Mouse (Mus musculus): ENCODE results near the gene St5. TPM values are rescaled to one million over a fixed set of nuclear protein-coding genes. Genes with fewer than 3 reads are reported as not detected.

Gene St5
- polyA plus RNA-seq, 1 experiment from 2014 or later = 50.5 TPM

DNA sequence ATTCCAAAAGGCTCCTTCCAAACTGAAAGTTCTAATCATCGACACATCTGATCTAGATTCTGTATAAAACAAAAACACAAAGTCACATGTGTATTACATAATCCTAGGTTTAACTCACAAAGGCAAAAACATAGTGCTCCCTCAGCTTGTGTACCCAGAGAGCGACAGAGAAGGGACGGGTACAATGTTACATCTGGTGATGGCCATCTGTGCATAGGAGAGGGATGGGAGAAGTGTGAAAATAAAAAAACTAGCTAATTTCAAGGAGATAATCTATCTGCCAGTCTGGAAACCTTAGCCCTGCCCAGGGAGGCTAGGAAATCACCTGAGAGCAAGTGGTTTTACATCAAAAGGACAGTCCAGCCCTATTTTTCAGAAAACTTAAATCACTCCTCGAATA lies 40.8 kb downstream of the St5 start:
- Histone ChIP-seq H3K27ac (no peak overlapping the region), H3K36me3 (no peaks in the 10 kb centered on the region), H3K27me3 (no peaks in the 10 kb centered on the region), H3K4me3 (no peak overlapping the region), H3K4me2 (replicated peaks) (no peak overlapping the region), H3K4me1 (0 out of 2 replicates have a peak, but pooled peaks cover 6% of the 10 kb centered on the region), H3K9me3 (no peaks in the 10 kb centered on the region), H3K9ac (no peak overlapping the region)
- no peak for ATAC-seq (ENCODE audit: insufficient number of reproducible peaks, insufficient read depth, low FRiP score, low TSS enrichment)
- WGBS = 61% methylated on average over 4 of the region's 4 CpGs

DNA sequence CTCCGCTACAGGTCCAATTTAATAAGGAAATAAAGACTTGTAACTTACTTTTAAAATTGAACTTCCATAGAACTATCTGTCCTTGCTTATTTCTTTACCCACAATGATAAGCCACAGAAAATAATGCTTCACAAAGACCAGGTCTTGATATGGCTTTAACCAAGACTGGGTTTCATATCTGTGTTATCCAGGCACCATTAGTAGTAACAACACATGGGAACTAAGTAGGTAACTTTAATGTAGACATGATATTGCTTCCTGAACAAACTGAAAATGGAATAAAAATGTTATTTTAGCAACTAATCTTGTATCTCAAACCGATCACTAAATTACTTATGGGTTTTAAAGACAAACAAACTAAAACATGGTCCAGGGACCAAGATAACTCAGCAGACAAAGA lies 44.1 kb downstream of the St5 start:
- Histone ChIP-seq H3K4me2 (replicated peaks) (no peak overlapping the region), H3K27ac (no peak overlapping the region), H3K4me3 (no peak overlapping the region), H3K36me3 (no peaks in the 10 kb centered on the region), H3K9me3 (no peaks in the 10 kb centered on the region), H3K27me3 (no peaks in the 10 kb centered on the region), H3K4me1 (0 out of 2 replicates have a peak, but pooled peaks cover 6% of the 10 kb centered on the region), H3K9ac (no peak overlapping the region)
- ATAC-seq (ENCODE audit: insufficient number of reproducible peaks, insufficient read depth, low FRiP score, low TSS enrichment) = no peak
- WGBS = 89% methylated on average over 2 of the region's 2 CpGs

DNA sequence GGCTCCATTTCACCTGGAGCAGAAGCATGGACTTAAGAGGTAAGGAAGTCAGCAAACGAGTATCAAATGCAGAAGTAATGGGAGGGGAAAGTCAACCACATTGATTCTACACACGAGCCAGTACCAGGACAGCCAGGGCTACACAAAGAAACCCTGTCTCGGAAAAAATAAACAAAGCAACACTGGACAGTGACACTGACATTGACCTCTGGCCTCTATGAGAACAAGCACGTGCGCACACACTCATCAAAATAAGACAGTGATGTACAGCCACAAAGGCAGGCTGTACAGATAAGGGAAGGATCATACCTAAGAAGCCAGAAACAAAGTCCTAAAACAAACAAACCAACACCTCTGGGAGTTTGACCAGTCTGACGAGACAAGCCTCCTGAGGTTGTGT lies 45.5 kb downstream of the St5 start:
- no peaks in the 10 kb centered on the region for H3K9me3 ChIP-seq
- H3K27me3 ChIP-seq = no peaks in the 10 kb centered on the region
- 43% methylated on average over 6 of the region's 6 CpGs for WGBS

DNA sequence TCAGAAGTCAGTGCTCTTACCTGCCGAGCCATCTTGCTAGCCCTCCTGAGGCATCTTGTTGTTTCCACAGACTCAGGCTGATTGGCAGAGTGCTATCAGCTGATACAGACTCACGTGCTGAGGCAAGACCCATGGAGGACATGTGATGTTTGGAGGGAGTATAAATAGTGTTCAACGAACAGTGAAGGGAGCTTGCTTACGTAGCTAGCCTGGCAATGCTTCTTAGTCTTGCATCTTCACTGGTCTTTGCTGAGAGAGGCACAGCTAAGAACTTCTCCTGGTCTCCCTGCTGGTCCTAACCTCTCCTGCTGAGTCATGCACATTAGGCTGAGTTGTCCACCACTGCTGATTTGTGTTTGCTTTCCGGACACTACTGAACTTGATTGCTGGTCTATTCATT lies 48.5 kb downstream of the St5 start:
- no peak for ATAC-seq (ENCODE audit: insufficient number of reproducible peaks, insufficient read depth, low FRiP score, low TSS enrichment)
- Histone ChIP-seq H3K4me2 (replicated peaks) (no peak overlapping the region), H3K4me3 (no peak overlapping the region), H3K9ac (no peak overlapping the region), H3K9me3 (no peaks in the 10 kb centered on the region), H3K4me1 (no peaks in the 10 kb centered on the region), H3K27ac (no peak overlapping the region), H3K36me3 (no peaks in the 10 kb centered on the region), H3K27me3 (no peaks in the 10 kb centered on the region)
- 82% methylated on average over 5 of the region's 5 CpGs for WGBS

More for the DNA sequence above, 45.5 kb downstream of the St5 start:
- H3K9ac ChIP-seq = no peak overlapping the region
- H3K4me3 ChIP-seq = no peak overlapping the region
- no peak overlapping the region for H3K27ac ChIP-seq
- no peak overlapping the region for H3K4me2 ChIP-seq (replicated peaks)
- ATAC-seq (ENCODE audit: insufficient number of reproducible peaks, insufficient read depth, low FRiP score, low TSS enrichment) = no peak
- 0 out of 2 replicates have a peak, but pooled peaks cover 6% of the 10 kb centered on the region for H3K4me1 ChIP-seq
- H3K36me3 ChIP-seq = no peaks in the 10 kb centered on the region

DNA sequence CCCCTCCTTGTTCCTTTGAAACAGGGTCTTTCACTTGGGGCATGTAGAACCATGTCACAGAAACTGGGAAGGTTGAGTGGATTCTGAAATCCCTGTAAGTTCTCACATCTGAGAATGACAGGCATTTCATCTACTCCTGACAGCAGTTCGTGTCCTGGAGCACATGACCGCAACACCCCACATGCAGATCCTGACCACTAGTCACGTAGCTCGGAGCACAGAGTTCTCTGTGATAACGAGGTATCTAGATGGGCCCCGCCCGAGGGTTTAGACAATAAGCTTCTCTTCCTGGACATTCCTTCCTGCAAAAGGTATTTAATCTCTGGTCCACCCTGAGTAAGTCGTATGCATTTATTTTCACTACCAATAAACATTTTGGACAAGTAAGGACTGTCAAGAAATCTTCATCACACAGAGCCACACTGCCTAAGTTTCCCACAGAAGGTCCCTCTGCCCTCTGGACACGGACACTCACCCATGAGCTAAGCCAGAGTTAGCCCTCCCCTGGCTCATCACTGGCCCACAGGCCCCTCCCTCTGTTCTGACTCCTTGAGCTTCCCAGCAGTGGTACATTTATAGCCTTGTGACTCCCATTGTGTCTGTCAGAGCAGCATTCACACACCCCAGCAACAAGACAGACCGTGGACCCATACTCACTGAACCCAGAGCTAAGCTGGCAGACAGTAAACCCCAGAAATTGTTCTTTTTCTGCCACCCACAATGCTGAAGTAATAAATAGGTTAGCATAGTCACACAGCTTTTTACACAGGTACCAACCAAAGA lies 54.4 kb downstream of the St5 start:
- Histone ChIP-seq H3K36me3 (no peaks in the 10 kb centered on the region), H3K27me3 (no peaks in the 10 kb centered on the region), H3K27ac (no peak overlapping the region), H3K4me3 (no peak overlapping the region), H3K4me1 (peaks cover 6% of the 10 kb centered on the region; the same call in 1 of the 2 replicates), H3K9ac (no peak overlapping the region), H3K4me2 (replicated peaks) (no peak overlapping the region), H3K9me3 (no peaks in the 10 kb centered on the region)
- WGBS = 75% methylated on average over 10 of the region's 10 CpGs
- no peak for ATAC-seq (ENCODE audit: insufficient number of reproducible peaks, insufficient read depth, low FRiP score, low TSS enrichment)

DNA sequence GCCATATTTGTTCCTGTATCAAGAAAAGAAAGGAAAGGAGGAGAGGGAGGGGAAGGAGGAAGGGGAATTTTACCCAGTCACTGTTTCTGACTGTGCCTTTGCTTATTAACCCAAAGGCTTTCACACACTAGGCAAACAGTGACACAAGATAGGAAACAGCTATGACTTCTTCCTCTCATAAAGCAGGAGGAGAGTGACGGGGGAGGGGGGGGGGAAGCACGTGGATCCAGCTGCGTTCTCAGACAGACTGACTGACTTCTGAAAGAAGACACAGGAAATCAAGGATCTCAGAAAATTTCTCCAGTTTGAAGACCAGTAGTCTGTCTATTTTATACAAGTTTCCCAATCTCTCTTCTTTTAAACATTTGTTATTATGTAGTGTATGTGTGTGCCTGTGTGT lies 56.8 kb downstream of the St5 start:
- Histone ChIP-seq H3K9me3 (no peaks in the 10 kb centered on the region), H3K27me3 (no peaks in the 10 kb centered on the region), H3K4me2 (replicated peaks) (no peak overlapping the region), H3K9ac (no peak overlapping the region), H3K4me3 (no peak overlapping the region), H3K36me3 (no peaks in the 10 kb centered on the region), H3K27ac (no peak overlapping the region), H3K4me1 (peaks cover 17% of the 10 kb centered on the region)
- no peak for ATAC-seq (ENCODE audit: insufficient number of reproducible peaks, insufficient read depth, low FRiP score, low TSS enrichment)
- 36% methylated on average over 3 of the region's 3 CpGs for WGBS

DNA sequence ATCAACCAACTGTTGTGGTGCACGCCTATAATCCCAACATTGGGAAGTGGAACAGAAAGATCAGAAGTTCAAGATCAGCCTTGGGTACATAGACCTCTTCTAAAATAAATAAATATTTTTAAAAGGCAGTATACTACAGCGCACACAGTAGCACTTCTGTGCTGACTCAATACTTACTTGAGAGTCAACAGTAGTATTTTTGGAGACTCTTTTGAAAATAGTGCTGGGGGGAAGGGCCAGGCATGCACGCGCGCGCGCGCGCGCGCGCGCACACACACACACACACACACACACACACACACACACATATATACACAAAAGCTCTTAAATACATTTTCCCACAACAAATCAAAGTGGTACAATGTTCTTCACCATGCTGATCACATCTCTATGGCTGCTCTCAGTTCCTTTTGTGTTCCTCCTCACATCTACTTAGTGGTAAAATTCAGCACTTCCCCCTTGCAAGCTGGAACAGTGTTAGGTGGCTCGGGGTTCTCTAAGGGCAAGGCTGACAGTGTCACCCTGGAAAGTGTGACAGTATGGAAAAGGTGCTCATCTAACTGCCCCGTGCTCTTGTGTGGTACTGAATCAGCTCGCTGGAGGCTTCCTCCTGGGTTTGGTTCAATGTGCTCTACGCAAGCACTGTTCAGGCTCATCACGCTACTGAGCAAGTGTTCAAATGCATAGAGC lies 60.0 kb downstream of the St5 start:
- no peak for ATAC-seq (ENCODE audit: insufficient number of reproducible peaks, insufficient read depth, low FRiP score, low TSS enrichment)
- no peak overlapping the region for H3K9ac ChIP-seq
- no peaks in the 10 kb centered on the region for H3K27me3 ChIP-seq
- no peak overlapping the region for H3K4me3 ChIP-seq
- WGBS = 96% methylated on average over 18 of the region's 18 CpGs
- no peaks in the 10 kb centered on the region for H3K36me3 ChIP-seq
- no peaks in the 10 kb centered on the region for H3K9me3 ChIP-seq
- peaks cover 25% of the 10 kb centered on the region for H3K4me1 ChIP-seq
- H3K4me2 ChIP-seq (replicated peaks) = no peak overlapping the region
- H3K27ac ChIP-seq = no peak overlapping the region

DNA sequence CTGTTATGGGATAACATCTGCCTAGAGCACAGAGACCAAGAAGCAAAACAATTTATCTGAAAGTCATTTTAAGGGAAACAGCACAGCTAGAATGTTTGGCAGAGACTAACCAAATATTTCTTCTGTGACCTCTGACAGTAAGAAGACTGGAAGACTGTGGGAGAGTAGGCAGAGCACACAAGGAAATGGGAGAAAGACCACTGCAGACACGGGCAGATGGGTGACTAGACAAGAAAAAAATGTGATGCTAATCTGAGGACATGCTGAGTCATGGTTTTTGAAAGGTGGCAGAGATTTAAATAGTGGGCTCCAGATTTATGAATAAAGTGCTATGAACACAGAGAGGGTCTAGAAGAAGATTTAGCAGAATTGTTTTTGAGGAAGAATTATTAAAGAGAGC lies 61.4 kb downstream of the St5 start:
- H3K4me3 ChIP-seq = no peak overlapping the region

DNA sequence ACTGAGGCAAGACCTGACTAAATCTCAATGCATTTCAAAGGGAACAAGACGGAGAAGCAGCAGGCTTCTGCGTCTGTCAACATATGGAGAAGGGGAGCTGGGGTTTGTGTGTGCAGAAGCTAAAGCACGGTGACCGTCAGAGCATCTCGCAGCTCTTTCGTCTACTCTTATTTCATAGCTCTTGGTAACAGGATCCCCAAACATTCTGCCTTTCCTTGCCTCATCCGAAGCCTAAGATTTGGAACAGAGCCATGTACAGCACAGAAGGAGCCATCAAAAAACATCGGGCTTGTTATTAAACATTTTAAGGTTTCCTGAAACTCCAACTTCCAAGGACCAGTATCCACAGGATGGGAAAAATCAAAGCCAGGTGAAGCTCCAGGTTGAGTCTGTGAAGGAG lies 62.3 kb downstream of the St5 start:
- WGBS = 38% methylated on average over 8 of the region's 8 CpGs
- Histone ChIP-seq H3K4me3 (no peak overlapping the region), H3K9ac (no peak overlapping the region), H3K27me3 (no peaks in the 10 kb centered on the region), H3K27ac (no peak overlapping the region), H3K4me2 (replicated peaks) (no peak overlapping the region), H3K36me3 (no peaks in the 10 kb centered on the region), H3K4me1 (peaks cover 36% of the 10 kb centered on the region), H3K9me3 (no peaks in the 10 kb centered on the region)
- ATAC-seq (ENCODE audit: insufficient number of reproducible peaks, insufficient read depth, low FRiP score, low TSS enrichment) = no peak

More for the DNA sequence above, 61.4 kb downstream of the St5 start:
- no peaks in the 10 kb centered on the region for H3K9me3 ChIP-seq
- H3K4me1 ChIP-seq = peaks cover 36% of the 10 kb centered on the region
- H3K9ac ChIP-seq = no peak overlapping the region
- 23% methylated on average over 1 of the region's 1 CpGs for WGBS
- H3K36me3 ChIP-seq = no peaks in the 10 kb centered on the region
- no peak overlapping the region for H3K27ac ChIP-seq
- H3K4me2 ChIP-seq (replicated peaks) = no peak overlapping the region
- H3K27me3 ChIP-seq = no peaks in the 10 kb centered on the region
- no peak for ATAC-seq (ENCODE audit: insufficient number of reproducible peaks, insufficient read depth, low FRiP score, low TSS enrichment)

DNA sequence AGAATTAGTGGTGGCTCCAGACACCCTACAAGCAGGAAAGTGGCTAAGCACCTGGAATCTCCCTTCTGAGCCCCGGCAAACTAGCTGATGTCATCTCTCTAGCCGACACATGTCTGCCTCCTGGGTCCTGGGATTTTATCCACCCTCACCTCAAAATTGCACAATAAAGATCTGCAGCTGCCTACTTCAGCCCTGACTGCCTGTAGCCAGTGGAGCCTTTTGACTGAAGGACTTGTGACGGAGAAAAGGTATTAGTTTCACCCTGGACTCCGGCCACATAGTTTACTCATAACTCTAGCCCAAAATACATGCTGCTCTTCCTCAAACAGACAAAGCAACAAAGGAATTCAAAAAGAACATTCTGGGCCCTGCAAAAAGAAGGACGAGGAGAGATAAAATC lies 66.0 kb downstream of the St5 start:
- Histone ChIP-seq H3K4me1 (peaks cover 30% of the 10 kb centered on the region), H3K36me3 (no peaks in the 10 kb centered on the region), H3K4me2 (replicated peaks) (no peak overlapping the region), H3K27ac (0 out of 2 replicates have a peak overlapping the region, but pooled peaks have one; percentile 19), H3K27me3 (no peaks in the 10 kb centered on the region), H3K4me3 (no peak overlapping the region), H3K9ac (no peak overlapping the region), H3K9me3 (no peaks in the 10 kb centered on the region)
- no peak for ATAC-seq (ENCODE audit: insufficient number of reproducible peaks, insufficient read depth, low FRiP score, low TSS enrichment)
- 46% methylated on average over 5 of the region's 5 CpGs for WGBS

DNA sequence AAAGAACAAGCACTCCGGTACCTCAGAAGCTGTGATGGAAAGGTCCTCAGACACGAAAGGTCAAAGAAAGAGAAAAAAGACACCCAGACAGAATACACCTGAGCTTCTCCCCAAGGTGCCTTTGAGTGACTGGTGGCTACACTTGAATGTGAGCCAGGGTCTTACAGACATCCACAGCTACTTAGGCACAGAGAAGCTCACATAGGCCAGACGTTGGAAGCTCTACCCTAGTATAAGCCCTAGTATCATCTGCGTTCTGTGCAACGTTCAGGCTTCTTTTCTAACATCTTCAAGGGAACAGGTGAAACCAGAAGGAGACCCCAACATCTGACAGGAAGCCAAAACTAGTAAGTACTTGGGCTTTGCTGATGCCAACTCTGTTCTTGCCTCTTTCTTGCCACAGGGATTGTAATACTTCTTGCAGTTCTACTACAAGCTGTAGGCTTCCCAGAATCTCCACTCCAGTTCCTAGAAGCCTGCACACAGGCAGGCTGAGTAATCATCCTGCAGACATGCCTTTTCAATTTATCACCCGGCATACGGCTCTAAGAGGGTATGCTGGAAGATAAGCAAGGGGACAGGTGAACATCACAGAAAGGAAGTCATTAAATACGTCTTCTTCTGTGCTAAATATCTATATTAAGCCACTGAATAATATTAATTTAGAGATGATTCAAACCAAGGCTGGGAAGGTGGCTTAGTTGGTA lies 67.2 kb downstream of the St5 start:
- H3K36me3 ChIP-seq = no peaks in the 10 kb centered on the region
- H3K4me1 ChIP-seq = peaks cover 21% of the 10 kb centered on the region
- no peak overlapping the region for H3K27ac ChIP-seq
- no peaks in the 10 kb centered on the region for H3K27me3 ChIP-seq
- no peak for ATAC-seq (ENCODE audit: insufficient number of reproducible peaks, insufficient read depth, low FRiP score, low TSS enrichment)
- H3K4me2 ChIP-seq (replicated peaks) = no peak overlapping the region
- WGBS = 79% methylated on average over 8 of the region's 8 CpGs
- H3K9ac ChIP-seq = no peak overlapping the region
- no peaks in the 10 kb centered on the region for H3K9me3 ChIP-seq
- no peak overlapping the region for H3K4me3 ChIP-seq
